Mouse (Mus musculus): ENCODE measurements at regions not wholly inside any gene's neighbourhood (a gene's known extent, or its start where the extent isn't known, plus 50 kb on each side); places are given as distances from the start of the nearest gene placed in this dataset.

GRCm38 (mm10) chr6:75805223-75805622, 692.4 kb downstream of the Gm9008 start:
- ATAC-seq (ENCODE audit: low read depth), result no peak

GRCm38 (mm10) chr6:75799993-75800392, 697.6 kb downstream of the Gm9008 start:
- no peaks in the 10 kb centered on the region for H3K9me3 ChIP-seq (ENCODE audit: control insufficient read depth, low read length)
- no peaks in the 10 kb centered on the region for H3K36me3 ChIP-seq (ENCODE audit: control insufficient read depth, insufficient read depth, low read length)
- WGBS, result 37% methylated on average over 3 of the region's 3 CpGs
- H3K9ac ChIP-seq (ENCODE audit: low read depth, low read length), result no peak overlapping the region
- DNase-seq (ENCODE audit: low spot score) (no peak), ATAC-seq (ENCODE audit: low read depth) (no peak)
- H3K4me3 ChIP-seq (ENCODE audit: low read depth, low read length), result no peak overlapping the region
- no peaks in the 10 kb centered on the region for H3K4me1 ChIP-seq (ENCODE audit: control insufficient read depth, insufficient read depth, low read length)
- no peak overlapping the region for H3K4me2 ChIP-seq (ENCODE audit: low read depth, low read length)
- H3K27ac ChIP-seq (replicated peaks; ENCODE audit: low read depth, low read length), result no peak overlapping the region
- no peaks in the 10 kb centered on the region for H3K27me3 ChIP-seq (replicated peaks; ENCODE audit: control insufficient read depth, insufficient read depth, low read length)

More at GRCm38 (mm10) chr6:75805223-75805622, 692.4 kb downstream of the Gm9008 start:
- H3K4me2 ChIP-seq (ENCODE audit: low read depth, low read length), result no peak overlapping the region
- no peaks in the 10 kb centered on the region for H3K9me3 ChIP-seq (ENCODE audit: control insufficient read depth, low read length)
- no peaks in the 10 kb centered on the region for H3K36me3 ChIP-seq (ENCODE audit: control insufficient read depth, insufficient read depth, low read length)
- no peaks in the 10 kb centered on the region for H3K4me1 ChIP-seq (ENCODE audit: control insufficient read depth, insufficient read depth, low read length)
- no peak overlapping the region for H3K9ac ChIP-seq (ENCODE audit: low read depth, low read length)
- 79% methylated on average over 4 of the region's 4 CpGs for WGBS
- H3K27me3 ChIP-seq (replicated peaks; ENCODE audit: control insufficient read depth, insufficient read depth, low read length), result no peaks in the 10 kb centered on the region
- no peak for DNase-seq (ENCODE audit: low spot score)
- no peak overlapping the region for H3K4me3 ChIP-seq (ENCODE audit: low read depth, low read length)
- H3K27ac ChIP-seq (replicated peaks; ENCODE audit: low read depth, low read length), result no peak overlapping the region

- H3K9ac ChIP-seq (ENCODE audit: low read depth, low read length), result no peak overlapping the region
- no peaks in the 10 kb centered on the region for H3K27me3 ChIP-seq (replicated peaks; ENCODE audit: control insufficient read depth, insufficient read depth, low read length)
- no peaks in the 10 kb centered on the region for H3K9me3 ChIP-seq (ENCODE audit: control insufficient read depth, low read length)
- 19% methylated on average over 2 of the region's 2 CpGs for WGBS
- peak; percentile 75 for DNase-seq (ENCODE audit: low spot score)
- no peaks in the 10 kb centered on the region for H3K36me3 ChIP-seq (ENCODE audit: control insufficient read depth, insufficient read depth, low read length)
- H3K4me2 ChIP-seq (ENCODE audit: low read depth, low read length), result no peak overlapping the region
- H3K4me3 ChIP-seq (ENCODE audit: low read depth, low read length), result no peak overlapping the region
- H3K4me1 ChIP-seq (ENCODE audit: control insufficient read depth, insufficient read depth, low read length), result no peaks in the 10 kb centered on the region
- no peak overlapping the region for H3K27ac ChIP-seq (replicated peaks; ENCODE audit: low read depth, low read length)
- no peak; the same call in 1 of the 2 replicates for ATAC-seq (ENCODE audit: low read depth)
Observed at GRCm38 (mm10) chr6:75799546-75799945, 698.0 kb downstream of the Gm9008 start.

GRCm38 (mm10) chr6:75782680-75783079, 714.9 kb downstream of the Gm9008 start:
- ATAC-seq (ENCODE audit: low read depth) (no peak), DNase-seq (ENCODE audit: low spot score) (no peak)
- no peaks in the 10 kb centered on the region for H3K9me3 ChIP-seq (ENCODE audit: control insufficient read depth, low read length)
- WGBS, result 55% methylated on average over 12 of the region's 20 CpGs
- no peaks in the 10 kb centered on the region for H3K4me1 ChIP-seq (ENCODE audit: control insufficient read depth, insufficient read depth, low read length)
- H3K27ac ChIP-seq (replicated peaks; ENCODE audit: low read depth, low read length), result no peak overlapping the region
- H3K36me3 ChIP-seq (ENCODE audit: control insufficient read depth, insufficient read depth, low read length), result no peaks in the 10 kb centered on the region
- no peak overlapping the region for H3K4me2 ChIP-seq (ENCODE audit: low read depth, low read length)
- no peak overlapping the region for H3K4me3 ChIP-seq (ENCODE audit: low read depth, low read length)
- H3K9ac ChIP-seq (ENCODE audit: low read depth, low read length), result no peak overlapping the region
- no peaks in the 10 kb centered on the region for H3K27me3 ChIP-seq (replicated peaks; ENCODE audit: control insufficient read depth, insufficient read depth, low read length)

GRCm38 (mm10) chr6:75763041-75763440, 734.5 kb downstream of the Gm9008 start:
- Histone ChIP-seq H3K4me3 (ENCODE audit: low read depth, low read length) (no peak overlapping the region), H3K4me2 (ENCODE audit: low read depth, low read length) (no peak overlapping the region), H3K27ac (replicated peaks; ENCODE audit: low read depth, low read length) (no peak overlapping the region), H3K9ac (ENCODE audit: low read depth, low read length) (no peak overlapping the region), H3K27me3 (replicated peaks; ENCODE audit: control insufficient read depth, insufficient read depth, low read length) (no peaks in the 10 kb centered on the region), H3K4me1 (ENCODE audit: control insufficient read depth, insufficient read depth, low read length) (no peaks in the 10 kb centered on the region), H3K9me3 (ENCODE audit: control insufficient read depth, low read length) (no peaks in the 10 kb centered on the region), H3K36me3 (ENCODE audit: control insufficient read depth, insufficient read depth, low read length) (no peaks in the 10 kb centered on the region)
- ATAC-seq (ENCODE audit: low read depth) (no peak), DNase-seq (ENCODE audit: low spot score) (no peak)
- 79% methylated on average over 4 of the region's 4 CpGs for WGBS

GRCm38 (mm10) chr6:75756184-75756583, 741.4 kb downstream of the Gm9008 start:
- WGBS, result 54% methylated on average over 2 of the region's 2 CpGs
- Histone ChIP-seq H3K27me3 (replicated peaks; ENCODE audit: control insufficient read depth, insufficient read depth, low read length) (no peaks in the 10 kb centered on the region), H3K9ac (ENCODE audit: low read depth, low read length) (no peak overlapping the region), H3K9me3 (ENCODE audit: control insufficient read depth, low read length) (no peaks in the 10 kb centered on the region), H3K36me3 (ENCODE audit: control insufficient read depth, insufficient read depth, low read length) (no peaks in the 10 kb centered on the region), H3K27ac (replicated peaks; ENCODE audit: low read depth, low read length) (no peak overlapping the region), H3K4me3 (ENCODE audit: low read depth, low read length) (no peak overlapping the region), H3K4me2 (ENCODE audit: low read depth, low read length) (no peak overlapping the region), H3K4me1 (ENCODE audit: control insufficient read depth, insufficient read depth, low read length) (no peaks in the 10 kb centered on the region)
- DNase-seq (ENCODE audit: low spot score) (no peak), ATAC-seq (ENCODE audit: low read depth) (no peak)

Data from embryonic facial prominence, embryonic 14.5 days (tissue).